Mouse (Mus musculus): ENCODE results near the gene Fbxo36. TPM values are rescaled to one million over a fixed set of nuclear protein-coding genes. Genes with fewer than 3 reads are reported as not detected.
A peak's percentile ranks its signal among the peaks of the same experiment; 100 is the strongest.

Fbxo36 gene
- polyA plus RNA-seq, 1 experiment from 2014 or later: 10.2 TPM

DNA sequence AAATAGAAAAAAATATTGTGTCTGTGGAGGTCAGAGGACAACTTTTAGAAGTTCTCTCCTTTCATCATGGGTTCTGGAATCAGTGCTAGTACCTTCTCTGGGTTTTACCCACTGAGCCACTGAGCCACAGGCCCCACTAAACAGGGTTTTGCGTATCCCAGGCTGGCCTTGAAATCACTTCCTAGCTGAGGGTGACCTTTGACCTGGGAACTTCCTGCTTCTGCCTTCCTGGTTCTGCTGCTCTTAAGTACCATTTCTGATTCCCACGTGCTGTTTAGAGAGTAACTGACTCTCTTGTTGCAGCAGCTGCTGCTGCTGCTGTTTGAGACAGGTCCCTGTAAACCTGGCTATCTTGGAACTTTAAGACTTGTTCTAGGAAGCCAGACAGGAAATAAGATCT, 25.0 kb downstream of the Fbxo36 start:
- DNase-seq (ENCODE audit: low spot score): no peak

GRCm38 (mm10) chr1:84866231-84866630, 26.6 kb downstream of the Fbxo36 start:
- no peak for ATAC-seq (replicated peaks; ENCODE audit: low FRiP score)
- 93% methylated on average over 6 of the region's 6 CpGs for WGBS
- H3K9me3 ChIP-seq (ENCODE audit: control insufficient read depth, low read length): no peaks in the 10 kb centered on the region

More for the DNA sequence above, 25.0 kb downstream of the Fbxo36 start:
- no peaks in the 10 kb centered on the region for H3K27me3 ChIP-seq (replicated peaks; ENCODE audit: control insufficient read depth, insufficient read depth, low read length)
- ATAC-seq (replicated peaks; ENCODE audit: low FRiP score): no peak
- H3K9me3 ChIP-seq (ENCODE audit: control insufficient read depth, low read length): no peaks in the 10 kb centered on the region
- WGBS: 53% methylated on average over 2 of the region's 2 CpGs
- no peak overlapping the region for H3K9ac ChIP-seq (ENCODE audit: low read depth, low read length)
- no peak overlapping the region for H3K4me2 ChIP-seq
- peaks cover 12% of the 10 kb centered on the region; the same call in 1 of the 2 replicates for H3K4me1 ChIP-seq (replicated peaks; ENCODE audit: control insufficient read depth, insufficient read depth, low read length)
- no peaks in the 10 kb centered on the region for H3K36me3 ChIP-seq (ENCODE audit: control insufficient read depth, insufficient read depth, low read length)
- no peak overlapping the region for H3K27ac ChIP-seq (ENCODE audit: low read depth, low read length)
- no peak overlapping the region for H3K4me3 ChIP-seq (ENCODE audit: low read depth, low read length)

GRCm38 (mm10) chr1:84866706-84867230, 27.1 kb downstream of the Fbxo36 start:
- H3K4me2 ChIP-seq: no peak overlapping the region
- H3K27ac ChIP-seq (ENCODE audit: low read depth, low read length): no peak overlapping the region
- H3K27me3 ChIP-seq (replicated peaks; ENCODE audit: control insufficient read depth, insufficient read depth, low read length): no peaks in the 10 kb centered on the region
- no peaks in the 10 kb centered on the region for H3K4me1 ChIP-seq (replicated peaks; ENCODE audit: control insufficient read depth, insufficient read depth, low read length)
- H3K9ac ChIP-seq (ENCODE audit: low read depth, low read length): no peak overlapping the region
- WGBS: 95% methylated on average over 3 of the region's 3 CpGs
- H3K36me3 ChIP-seq (ENCODE audit: control insufficient read depth, insufficient read depth, low read length): no peaks in the 10 kb centered on the region
- no peak for DNase-seq (ENCODE audit: low spot score)
- no peaks in the 10 kb centered on the region for H3K9me3 ChIP-seq (ENCODE audit: control insufficient read depth, low read length)
- H3K4me3 ChIP-seq (ENCODE audit: low read depth, low read length): no peak overlapping the region
- ATAC-seq (replicated peaks; ENCODE audit: low FRiP score): no peak

More at GRCm38 (mm10) chr1:84866231-84866630, 26.6 kb downstream of the Fbxo36 start:
- Histone ChIP-seq H3K4me3 (ENCODE audit: low read depth, low read length) (no peak overlapping the region), H3K27me3 (replicated peaks; ENCODE audit: control insufficient read depth, insufficient read depth, low read length) (no peaks in the 10 kb centered on the region), H3K9ac (ENCODE audit: low read depth, low read length) (no peak overlapping the region), H3K4me1 (replicated peaks; ENCODE audit: control insufficient read depth, insufficient read depth, low read length) (peaks cover 2% of the 10 kb centered on the region; the same call in 1 of the 2 replicates), H3K36me3 (ENCODE audit: control insufficient read depth, insufficient read depth, low read length) (no peaks in the 10 kb centered on the region), H3K27ac (ENCODE audit: low read depth, low read length) (no peak overlapping the region), H3K4me2 (no peak overlapping the region)
- DNase-seq (ENCODE audit: low spot score): no peak

- H3K36me3 ChIP-seq (ENCODE audit: control insufficient read depth, insufficient read depth, low read length): no peaks in the 10 kb centered on the region
- no peak overlapping the region for H3K27ac ChIP-seq (ENCODE audit: low read depth, low read length)
- H3K4me1 ChIP-seq (replicated peaks; ENCODE audit: control insufficient read depth, insufficient read depth, low read length): peaks cover 4% of the 10 kb centered on the region; the same call in 1 of the 2 replicates
- H3K4me2 ChIP-seq: no peak overlapping the region
- H3K27me3 ChIP-seq (replicated peaks; ENCODE audit: control insufficient read depth, insufficient read depth, low read length): no peaks in the 10 kb centered on the region
- no peak overlapping the region for H3K4me3 ChIP-seq (ENCODE audit: low read depth, low read length)
- no peak overlapping the region for H3K9ac ChIP-seq (ENCODE audit: low read depth, low read length)
- H3K9me3 ChIP-seq (ENCODE audit: control insufficient read depth, low read length): no peaks in the 10 kb centered on the region
- no peak for ATAC-seq (replicated peaks; ENCODE audit: low FRiP score)
- no peak for DNase-seq (ENCODE audit: low spot score)
These were observed 28.7 kb downstream of the Fbxo36 start for GRCm38 (mm10) chr1:84868311-84868710.

- Histone ChIP-seq H3K4me1 (replicated peaks; ENCODE audit: control insufficient read depth, insufficient read depth, low read length) (peaks cover 4% of the 10 kb centered on the region; the same call in 1 of the 2 replicates), H3K9me3 (ENCODE audit: control insufficient read depth, low read length) (no peaks in the 10 kb centered on the region), H3K4me3 (ENCODE audit: low read depth, low read length) (no peak overlapping the region), H3K4me2 (no peak overlapping the region), H3K9ac (ENCODE audit: low read depth, low read length) (no peak overlapping the region), H3K27me3 (replicated peaks; ENCODE audit: control insufficient read depth, insufficient read depth, low read length) (no peaks in the 10 kb centered on the region), H3K36me3 (ENCODE audit: control insufficient read depth, insufficient read depth, low read length) (no peaks in the 10 kb centered on the region), H3K27ac (ENCODE audit: low read depth, low read length) (no peak overlapping the region)
- DNase-seq (ENCODE audit: low spot score) (no peak), ATAC-seq (replicated peaks; ENCODE audit: low FRiP score) (no peak)
- WGBS: 79% methylated on average over 4 of the region's 4 CpGs
These were observed 29.2 kb downstream of the Fbxo36 start for GRCm38 (mm10) chr1:84868841-84869240.

- H3K36me3 ChIP-seq (ENCODE audit: control insufficient read depth, insufficient read depth, low read length): no peaks in the 10 kb centered on the region
- H3K27me3 ChIP-seq (replicated peaks; ENCODE audit: control insufficient read depth, insufficient read depth, low read length): no peaks in the 10 kb centered on the region
- H3K4me3 ChIP-seq (ENCODE audit: low read depth, low read length): no peak overlapping the region
- WGBS: 27% methylated on average over 7 of the region's 7 CpGs
- H3K9me3 ChIP-seq (ENCODE audit: control insufficient read depth, low read length): no peaks in the 10 kb centered on the region
- no peak overlapping the region for H3K4me2 ChIP-seq
- ATAC-seq (replicated peaks; ENCODE audit: low FRiP score) (peak; percentile 60; the same call in 1 of the 2 replicates), DNase-seq (ENCODE audit: low spot score) (no peak)
- H3K4me1 ChIP-seq (replicated peaks; ENCODE audit: control insufficient read depth, insufficient read depth, low read length): peaks cover 4% of the 10 kb centered on the region; the same call in 1 of the 2 replicates
- no peak overlapping the region for H3K27ac ChIP-seq (ENCODE audit: low read depth, low read length)
- H3K9ac ChIP-seq (ENCODE audit: low read depth, low read length): no peak overlapping the region
These were observed 29.9 kb downstream of the Fbxo36 start for GRCm38 (mm10) chr1:84869498-84869897.

DNA sequence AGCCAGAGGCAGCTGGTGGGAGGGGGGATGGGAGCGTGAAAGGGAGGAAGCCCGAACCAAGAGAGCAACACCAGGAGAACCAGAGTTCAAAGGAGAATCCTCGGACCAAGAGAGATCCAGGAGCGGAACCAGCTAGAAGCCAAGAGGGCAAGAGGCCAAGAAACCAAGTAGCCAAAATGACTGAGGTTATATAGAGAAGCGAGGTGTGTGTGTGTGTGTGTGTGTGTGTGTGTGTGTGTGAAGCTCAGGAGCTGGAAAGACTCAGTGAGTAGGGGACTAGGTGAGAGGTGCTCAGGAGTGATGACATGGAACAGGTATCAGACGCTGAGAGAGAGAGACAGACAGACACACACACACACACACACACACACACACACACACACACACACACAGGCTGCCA, 31.5 kb downstream of the Fbxo36 start:
- H3K9ac ChIP-seq (ENCODE audit: low read depth, low read length): no peak overlapping the region
- peak overlapping the region; percentile 36; the same call in 1 of the 2 replicates for H3K27ac ChIP-seq (ENCODE audit: low read depth, low read length)
- H3K9me3 ChIP-seq (ENCODE audit: control insufficient read depth, low read length): no peaks in the 10 kb centered on the region
- no peaks in the 10 kb centered on the region for H3K36me3 ChIP-seq (ENCODE audit: control insufficient read depth, insufficient read depth, low read length)
- DNase-seq (ENCODE audit: low spot score) (no peak), ATAC-seq (replicated peaks; ENCODE audit: low FRiP score) (no peak)
- 61% methylated on average over 6 of the region's 6 CpGs for WGBS
- H3K4me3 ChIP-seq (ENCODE audit: low read depth, low read length): no peak overlapping the region
- no peaks in the 10 kb centered on the region for H3K27me3 ChIP-seq (replicated peaks; ENCODE audit: control insufficient read depth, insufficient read depth, low read length)
- peaks cover 4% of the 10 kb centered on the region; the same call in 1 of the 2 replicates for H3K4me1 ChIP-seq (replicated peaks; ENCODE audit: control insufficient read depth, insufficient read depth, low read length)
- H3K4me2 ChIP-seq: no peak overlapping the region

- Histone ChIP-seq H3K27me3 (replicated peaks; ENCODE audit: control insufficient read depth, insufficient read depth, low read length) (no peaks in the 10 kb centered on the region), H3K4me2 (no peak overlapping the region), H3K9ac (ENCODE audit: low read depth, low read length) (no peak overlapping the region), H3K27ac (ENCODE audit: low read depth, low read length) (peak overlapping the region; percentile 36; the same call in 1 of the 2 replicates), H3K4me3 (ENCODE audit: low read depth, low read length) (no peak overlapping the region), H3K36me3 (ENCODE audit: control insufficient read depth, insufficient read depth, low read length) (no peaks in the 10 kb centered on the region), H3K4me1 (replicated peaks; ENCODE audit: control insufficient read depth, insufficient read depth, low read length) (peaks cover 4% of the 10 kb centered on the region; the same call in 1 of the 2 replicates), H3K9me3 (ENCODE audit: control insufficient read depth, low read length) (no peaks in the 10 kb centered on the region)
- ATAC-seq (replicated peaks; ENCODE audit: low FRiP score): no peak
- no peak for DNase-seq (ENCODE audit: low spot score)
- 54% methylated on average over 3 of the region's 3 CpGs for WGBS
These were observed 32.5 kb downstream of the Fbxo36 start for GRCm38 (mm10) chr1:84872105-84872504.

DNA sequence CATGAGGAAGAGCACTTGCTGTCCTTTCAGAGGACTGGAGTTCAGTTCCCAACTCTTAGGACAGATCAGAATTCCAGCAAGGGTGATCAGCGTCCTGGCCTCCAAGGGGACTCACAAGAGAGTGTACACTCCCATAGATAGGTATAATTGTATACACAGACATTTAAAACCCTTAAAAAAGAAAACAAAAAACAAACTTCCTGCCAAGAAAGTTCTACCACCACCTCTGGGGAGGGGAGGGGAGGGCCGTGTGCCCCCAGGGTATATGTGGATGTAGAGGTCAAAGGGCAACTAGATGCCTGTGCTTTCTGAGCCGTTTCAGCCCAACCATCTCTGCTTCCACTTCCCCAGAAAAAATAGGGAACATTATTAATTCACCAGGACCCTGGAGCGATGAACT, 33.3 kb downstream of the Fbxo36 start:
- Histone ChIP-seq H3K27ac (ENCODE audit: low read depth, low read length) (no peak overlapping the region), H3K4me3 (ENCODE audit: low read depth, low read length) (no peak overlapping the region), H3K9ac (ENCODE audit: low read depth, low read length) (no peak overlapping the region), H3K9me3 (ENCODE audit: control insufficient read depth, low read length) (no peaks in the 10 kb centered on the region), H3K4me2 (no peak overlapping the region), H3K36me3 (ENCODE audit: control insufficient read depth, insufficient read depth, low read length) (no peaks in the 10 kb centered on the region), H3K4me1 (replicated peaks; ENCODE audit: control insufficient read depth, insufficient read depth, low read length) (peaks cover 4% of the 10 kb centered on the region; the same call in 1 of the 2 replicates), H3K27me3 (replicated peaks; ENCODE audit: control insufficient read depth, insufficient read depth, low read length) (no peaks in the 10 kb centered on the region)
- ATAC-seq (replicated peaks; ENCODE audit: low FRiP score) (no peak), DNase-seq (ENCODE audit: low spot score) (no peak)
- WGBS: 64% methylated on average over 4 of the region's 4 CpGs

Data from liver, embryonic 11.5 days (tissue).